Mouse (Mus musculus): ENCODE measurements around the gene Apoc3.

DNA sequence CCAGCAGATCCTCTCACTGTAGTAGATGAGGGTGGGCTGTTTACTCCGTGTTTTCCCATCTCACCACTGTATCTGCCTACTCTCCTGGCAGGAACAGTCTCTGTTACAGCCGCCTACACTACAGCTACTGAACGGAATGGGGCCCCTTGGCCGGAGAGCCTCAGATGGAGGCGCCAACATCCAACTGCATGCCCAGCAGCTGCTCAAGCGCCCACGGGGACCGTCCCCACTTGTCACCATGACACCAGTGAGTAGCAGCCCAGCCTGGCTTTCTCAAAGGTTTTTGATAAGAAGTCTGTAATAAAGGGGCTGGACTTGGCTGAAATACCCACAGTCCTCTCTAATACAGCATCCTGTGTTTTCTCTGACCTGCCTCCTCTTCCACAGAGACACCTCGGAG is 37.0 kb downstream of the Apoc3 start:
- TF ChIP-seq CTCF (IDR thresholded peaks at IDR 0.05; ENCODE audit: low read depth) (no peak), EP300 (IDR thresholded peaks at IDR 0.05; ENCODE audit: low read depth) (no peak)

Data from heart, postnatal 0 days (tissue).